In genomic region chr3:127881684-127882083, GRCm38 (mm10) we compare ENCODE assay signal across 25 mouse cellular contexts. TPM values are rescaled to one million over a fixed set of nuclear protein-coding genes. Genes with fewer than 3 reads are reported as not detected.
DNase-seq lines count a peak whose midpoint lies in the region; ATAC-seq and TF ChIP-seq lines count a peak whose summit lies in the region.
"Had no signal": no experiment of that assay in that cellular context is flagged by ENCODE, and none has a peak within 500 bp of the region (broad histone marks: within the 10 kb centered on the region; RNA-seq: fewer than 3 reads in every experiment).

No protein-coding gene starts in this region.

- DNase-seq in liver, adult 2 months (ENCODE audit: extremely low read depth, low read depth, low spot score), result peak; percentile 10
- no peak for DNase-seq in liver, embryonic 11.5 days (ENCODE audit: low spot score)
- no peak for DNase-seq in lung, embryonic 14.5 days
- DNase-seq in lung, postnatal 14 days, result no peak
- peak; percentile 63 for DNase-seq in lung, postnatal 0 days (ENCODE audit: low spot score)
- DNase-seq in lung, adult 2 months, result no peak
- DNase-seq: adrenal gland, adult 8-10 months; adrenal gland, postnatal 25 days; cerebellum, adult 18-20 months; cerebellum, adult 9-11 months; cerebellum, postnatal 25 days; gastrocnemius, postnatal 14 days; heart, adult 11 months had no signal

- no peaks in the 10 kb centered on the region; the same call in 1 of the 2 replicates for H3K79me2 ChIP-seq in liver, adult 2 months (ENCODE audit: control insufficient read depth, insufficient read depth, low read length)

- TF ChIP-seq CTCF in liver, adult 2 months (IDR thresholded peaks at IDR 0.05; ENCODE audit: low read depth, low read length), result no peak
- TF ChIP-seq CTCF in lung, embryonic 14.5 days (IDR thresholded peaks at IDR 0.05; ENCODE audit: low read depth), result no peak
- no peak for TF ChIP-seq CTCF in lung, postnatal 0 days (IDR thresholded peaks at IDR 0.05)
- no peak for TF ChIP-seq CTCF in lung, adult 2 months (IDR thresholded peaks at IDR 0.05; ENCODE audit: insufficient read depth, low read length)

- H3K9ac ChIP-seq in liver, adult 2 months (ENCODE audit: low read depth, low read length), result no peak overlapping the region
- no peak overlapping the region for H3K9ac ChIP-seq in liver, embryonic 11.5 days (ENCODE audit: low read depth, low read length)
- H3K9ac ChIP-seq in lung, embryonic 14.5 days, result no peak overlapping the region
- H3K9ac ChIP-seq in lung, postnatal 0 days (replicated peaks; ENCODE audit: low read depth), result no peak overlapping the region
- H3K9ac ChIP-seq: embryonic facial prominence, embryonic 12.5 days; embryonic facial prominence, embryonic 15.5 days; forebrain, embryonic 13.5 days; hindbrain, embryonic 12.5 days; hindbrain, embryonic 15.5 days had no signal

- peak; percentile 58; the same call in 1 of the 2 replicates for TF ChIP-seq EP300 in lung, postnatal 0 days (IDR thresholded peaks at IDR 0.05)

- ATAC-seq in liver, embryonic 11.5 days (replicated peaks; ENCODE audit: low FRiP score), result no peak
- ATAC-seq in lung, embryonic 14.5 days (ENCODE audit: insufficient read depth), result peak; percentile 47; the same call in 1 of the 2 replicates
- peak; percentile 87 for ATAC-seq in lung, postnatal 0 days
- 0 out of 2 replicates have a peak, but pooled peaks have one; percentile 34 for ATAC-seq in megakaryocyte-erythroid progenitor cell, adult 5-6 weeks (replicated peaks; ENCODE audit: low FRiP score, low TSS enrichment, poor library complexity, severe bottlenecking)
- no peak; the same call in 1 of the 2 replicates for ATAC-seq in erythroid progenitor cell, adult 5-6 weeks (replicated peaks; ENCODE audit: low FRiP score, poor library complexity, severe bottlenecking)
- ATAC-seq: activated CD4-positive, CD25-positive, alpha-beta regulatory T cell, adult 4 months; forebrain, embryonic 13.5 days; forebrain, embryonic 16.5 days had no signal

- 82% methylated on average over 2 of the region's 2 CpGs for WGBS in liver, adult 2 months
- WGBS in liver, embryonic 11.5 days, result 61% methylated on average over 2 of the region's 2 CpGs
- 54% methylated on average over 2 of the region's 2 CpGs for WGBS in lung, embryonic 14.5 days
- whole genome bisulfite sequencing in lung, postnatal 0 days, result 47% methylated on average over 2 of the region's 2 CpGs
- 53% methylated on average over 2 of the region's 2 CpGs for WGBS in lung, adult 2 months

- H3K4me2 ChIP-seq in liver, embryonic 11.5 days, result no peak overlapping the region
- H3K4me2 ChIP-seq in lung, embryonic 14.5 days, result no peak overlapping the region
- H3K4me2 ChIP-seq in lung, postnatal 0 days (replicated peaks; ENCODE audit: low read depth, low read length), result no peak overlapping the region
- H3K4me2 ChIP-seq: embryonic facial prominence, embryonic 12.5 days; embryonic facial prominence, embryonic 15.5 days; forebrain, embryonic 13.5 days; heart, embryonic 11.5 days; hindbrain, embryonic 12.5 days; hindbrain, embryonic 15.5 days had no signal

- no peak overlapping the region for H3K27ac ChIP-seq in liver, adult 2 months (replicated peaks; ENCODE audit: insufficient read depth, low read depth, low read length)
- H3K27ac ChIP-seq in liver, embryonic 11.5 days (ENCODE audit: low read depth, low read length), result no peak overlapping the region
- H3K27ac ChIP-seq in lung, embryonic 14.5 days (ENCODE audit: low read depth), result no peak overlapping the region
- H3K27ac ChIP-seq in lung, postnatal 0 days (ENCODE audit: low read length), result no peak overlapping the region
- H3K27ac ChIP-seq: embryonic facial prominence, embryonic 12.5 days; embryonic facial prominence, embryonic 15.5 days; forebrain, embryonic 10.5 days; forebrain, embryonic 13.5 days; hindbrain, embryonic 12.5 days; hindbrain, embryonic 15.5 days had no signal

- TF ChIP-seq POLR2A in liver, adult 2 months (IDR thresholded peaks at IDR 0.05; ENCODE audit: extremely low read depth, insufficient read depth, low read length), result no peak
- no peak for TF ChIP-seq POLR2A in lung, adult 2 months (IDR thresholded peaks at IDR 0.05; ENCODE audit: borderline replicate concordance, extremely low read depth, low read depth, low read length)

- no peaks in the 10 kb centered on the region for H3K9me3 ChIP-seq in liver, embryonic 11.5 days (ENCODE audit: control insufficient read depth, low read length)
- no peaks in the 10 kb centered on the region for H3K9me3 ChIP-seq in lung, embryonic 14.5 days (ENCODE audit: low read depth, low read length)
- H3K9me3 ChIP-seq in lung, postnatal 0 days (ENCODE audit: low read length), result no peaks in the 10 kb centered on the region
- H3K9me3 ChIP-seq: embryonic facial prominence, embryonic 12.5 days; embryonic facial prominence, embryonic 15.5 days; forebrain, embryonic 10.5 days; forebrain, embryonic 13.5 days; hindbrain, embryonic 12.5 days; hindbrain, embryonic 15.5 days had no signal

- no peak overlapping the region for H3K4me3 ChIP-seq in liver, adult 2 months (ENCODE audit: insufficient read depth, low read depth, low read length)
- H3K4me3 ChIP-seq in liver, embryonic 11.5 days (ENCODE audit: low read depth, low read length), result no peak overlapping the region
- no peak overlapping the region for H3K4me3 ChIP-seq in lung, embryonic 14.5 days (ENCODE audit: low read depth, low read length)
- no peak overlapping the region for H3K4me3 ChIP-seq in lung, postnatal 0 days (ENCODE audit: low read depth, low read length)
- H3K4me3 ChIP-seq in lung, adult 2 months (replicated peaks; ENCODE audit: extremely low read depth, low read depth, low read length), result no peak overlapping the region
- H3K4me3 ChIP-seq: embryonic facial prominence, embryonic 12.5 days; embryonic facial prominence, embryonic 15.5 days; erythroblast, embryonic 14.5 days; forebrain, embryonic 10.5 days; forebrain, embryonic 13.5 days; hindbrain, embryonic 12.5 days; hindbrain, embryonic 15.5 days had no signal

- H3K36me3 ChIP-seq in liver, adult 2 months (ENCODE audit: control insufficient read depth, insufficient read depth, low read length), result no peaks in the 10 kb centered on the region
- no peaks in the 10 kb centered on the region for H3K36me3 ChIP-seq in liver, embryonic 11.5 days (ENCODE audit: control insufficient read depth, insufficient read depth, low read length)
- H3K36me3 ChIP-seq in lung, embryonic 14.5 days (ENCODE audit: insufficient read depth), result no peaks in the 10 kb centered on the region
- H3K36me3 ChIP-seq in lung, postnatal 0 days (ENCODE audit: insufficient read depth, low read length), result no peaks in the 10 kb centered on the region
- H3K36me3 ChIP-seq: embryonic facial prominence, embryonic 12.5 days; embryonic facial prominence, embryonic 15.5 days; forebrain, embryonic 10.5 days; hindbrain, embryonic 12.5 days; hindbrain, embryonic 15.5 days had no signal

- no peaks in the 10 kb centered on the region for H3K4me1 ChIP-seq in liver, adult 2 months (ENCODE audit: control insufficient read depth, insufficient read depth, low read length)
- H3K4me1 ChIP-seq in liver, embryonic 11.5 days (replicated peaks; ENCODE audit: control insufficient read depth, insufficient read depth, low read length), result peaks cover 5% of the 10 kb centered on the region
- no peaks in the 10 kb centered on the region for H3K4me1 ChIP-seq in lung, embryonic 14.5 days (ENCODE audit: insufficient read depth)
- no peaks in the 10 kb centered on the region for H3K4me1 ChIP-seq in lung, postnatal 0 days (ENCODE audit: insufficient read depth, low read depth, low read length)
- H3K4me1 ChIP-seq in lung, adult 2 months (ENCODE audit: control insufficient read depth, insufficient read depth, low read length), result no peaks in the 10 kb centered on the region; the same call in 1 of the 2 replicates
- H3K4me1 ChIP-seq: embryonic facial prominence, embryonic 12.5 days; embryonic facial prominence, embryonic 15.5 days; forebrain, embryonic 10.5 days; forebrain, embryonic 13.5 days; hindbrain, embryonic 12.5 days; hindbrain, embryonic 15.5 days had no signal

- H3K27me3 ChIP-seq in liver, adult 2 months (ENCODE audit: control insufficient read depth, insufficient read depth, low read length), result no peaks in the 10 kb centered on the region
- H3K27me3 ChIP-seq in liver, embryonic 11.5 days (replicated peaks; ENCODE audit: control insufficient read depth, insufficient read depth, low read length), result no peaks in the 10 kb centered on the region
- no peaks in the 10 kb centered on the region for H3K27me3 ChIP-seq in lung, embryonic 14.5 days (ENCODE audit: insufficient read depth, low read length)
- no peaks in the 10 kb centered on the region for H3K27me3 ChIP-seq in lung, postnatal 0 days (replicated peaks; ENCODE audit: insufficient read depth, low read length)
- H3K27me3 ChIP-seq: embryonic facial prominence, embryonic 12.5 days; embryonic facial prominence, embryonic 15.5 days; forebrain, embryonic 13.5 days; hindbrain, embryonic 12.5 days; hindbrain, embryonic 15.5 days had no signal

RNA-seq across cellular contexts. Expression of gene Fam241a, which starts 14.4 kb away (rescaled TPM):
- total RNA-seq in liver, adult 2 months (2014; rRNA removed), result 3.2 and 3.3 TPM in 2 replicates
- polyA plus RNA-seq in liver, adult 2 months (2012; rRNA removed), result 1.1 and 1.2 TPM in 2 replicates
- 42.2 and 44.2 TPM in 2 replicates for polyA plus RNA-seq in liver, embryonic 11.5 days (2014; fragmentation: Nextera tagmentation; extraction: Ambion mirVana)
- polyA plus RNA-seq in lung, embryonic 14.5 days (2014; fragmentation: Nextera tagmentation; extraction: Ambion mirVana), result 6.6 and 6.9 TPM in 2 replicates
- polyA plus RNA-seq in lung, postnatal 0 days (2015; fragmentation: Nextera tagmentation; extraction: Ambion mirVana), result 22.5 and 23.1 TPM in 2 replicates
- 4.2 and 4.3 TPM in 2 replicates for polyA plus RNA-seq in lung, adult 2 months (2012; rRNA removed)
- 54.3 and 72.8 TPM in 2 replicates for total RNA-seq in megakaryocyte-erythroid progenitor cell, adult 5-6 weeks (2014; fragmentation: Nextera tagmentation)
- total RNA-seq in megakaryocyte-erythroid progenitor cell, adult 5-6 weeks (2017), result 52.8 and 54.1 TPM in 2 replicates
- 146 and 187 TPM in 2 replicates for total RNA-seq in erythroid progenitor cell, adult 5-6 weeks (2015; ENCODE audit: low replicate concordance)
- 81.7 and 106 TPM in 2 replicates for total RNA-seq in erythroid progenitor cell, adult 5-6 weeks (2017; ENCODE audit: low replicate concordance)

RNA-seq across cellular contexts. Expression of gene Ap1ar, which starts 44.4 kb away (rescaled TPM):
- 20.6 and 21.1 TPM in 2 replicates for total RNA-seq in liver, adult 2 months (2014; rRNA removed)
- polyA plus RNA-seq in liver, adult 2 months (2012; rRNA removed), result 10.0 and 21.4 TPM in 2 replicates
- polyA plus RNA-seq in liver, embryonic 11.5 days (2014; fragmentation: Nextera tagmentation; extraction: Ambion mirVana), result 55.7 and 55.8 TPM in 2 replicates
- polyA plus RNA-seq in lung, embryonic 14.5 days (2014; fragmentation: Nextera tagmentation; extraction: Ambion mirVana), result 56.5 and 69.5 TPM in 2 replicates
- polyA plus RNA-seq in lung, postnatal 0 days (2015; fragmentation: Nextera tagmentation; extraction: Ambion mirVana), result 24.7 and 25.7 TPM in 2 replicates
- 19.2 and 20.6 TPM in 2 replicates for polyA plus RNA-seq in lung, adult 2 months (2012; rRNA removed)
- 93.2 and 102 TPM in 2 replicates for total RNA-seq in megakaryocyte-erythroid progenitor cell, adult 5-6 weeks (2014; fragmentation: Nextera tagmentation)
- total RNA-seq in megakaryocyte-erythroid progenitor cell, adult 5-6 weeks (2017), result 109 and 114 TPM in 2 replicates
- total RNA-seq in erythroid progenitor cell, adult 5-6 weeks (2015; ENCODE audit: low replicate concordance), result 48.6 and 63.1 TPM in 2 replicates
- total RNA-seq in erythroid progenitor cell, adult 5-6 weeks (2017; ENCODE audit: low replicate concordance), result 33.2 and 45.6 TPM in 2 replicates

Comparison
In these comparisons a context has a peak if more than half of its experiments do, and no peak if none do; other contexts are left out.
1. DNase-seq: peak in liver, adult 2 months (single experiment) and lung, postnatal 0 days (single experiment); none in liver, embryonic 11.5 days (single experiment), lung, embryonic 14.5 days (single experiment), lung, postnatal 14 days (single experiment) and lung, adult 2 months (single experiment).
2. ATAC-seq: peak in lung, embryonic 14.5 days (single experiment), lung, postnatal 0 days (single experiment) and megakaryocyte-erythroid progenitor cell, adult 5-6 weeks (single experiment); none in liver, embryonic 11.5 days (single experiment) and erythroid progenitor cell, adult 5-6 weeks (single experiment).